26 mouse cellular contexts compared by ENCODE assay signal in genomic region chr4:120506955-120507354, GRCm38 (mm10). TPM values are rescaled to one million over a fixed set of nuclear protein-coding genes. Genes with fewer than 3 reads are reported as not detected.
"Had no signal": no experiment of that assay in that cellular context is flagged by ENCODE, and none has a peak within 500 bp of the region (broad histone marks: within the 10 kb centered on the region; RNA-seq: fewer than 3 reads in every experiment).

No protein-coding gene starts in this region.

- H3K27ac ChIP-seq: kidney, postnatal 0 days; limb, embryonic 13.5 days; liver, embryonic 12.5 days; liver, embryonic 15.5 days; lung, embryonic 15.5 days; macrophage; midbrain, embryonic 12.5 days; midbrain, embryonic 15.5 days; neural tube, embryonic 12.5 days; neural tube, embryonic 15.5 days had no signal

- H3K27me3 ChIP-seq: limb, embryonic 13.5 days; liver, embryonic 12.5 days; liver, embryonic 15.5 days; lung, embryonic 15.5 days; midbrain, embryonic 12.5 days; midbrain, embryonic 15.5 days; neural tube, embryonic 12.5 days; neural tube, embryonic 15.5 days had no signal

- H3K4me1 ChIP-seq: limb, embryonic 13.5 days; liver, embryonic 12.5 days; liver, embryonic 15.5 days; lung, embryonic 15.5 days; midbrain, embryonic 12.5 days; midbrain, embryonic 15.5 days; neural tube, embryonic 12.5 days; neural tube, embryonic 15.5 days had no signal

- H3K9ac ChIP-seq: limb, embryonic 13.5 days; liver, embryonic 12.5 days; liver, embryonic 15.5 days; lung, embryonic 15.5 days; midbrain, embryonic 12.5 days; midbrain, embryonic 15.5 days; neural tube, embryonic 12.5 days; neural tube, embryonic 15.5 days had no signal

- DNase-seq: kidney, adult 2 months; kidney, postnatal 36 days; layer of hippocampus, adult 9-11 months; liver; lung, adult 18-20 months; lung, postnatal 14 days; right cerebral cortex, adult 18-20 months; thymus, adult 2 months; thymus, postnatal 14 days; thymus, postnatal 4 days had no signal

- H3K4me2 ChIP-seq: limb, embryonic 13.5 days; liver, embryonic 12.5 days; liver, embryonic 15.5 days; lung, embryonic 15.5 days; midbrain, embryonic 12.5 days; midbrain, embryonic 15.5 days; neural tube, embryonic 12.5 days; neural tube, embryonic 15.5 days had no signal

- H3K4me3 ChIP-seq: limb, embryonic 13.5 days; liver, embryonic 12.5 days; liver, embryonic 15.5 days; lung, embryonic 15.5 days; midbrain, embryonic 12.5 days; midbrain, embryonic 15.5 days; neural tube, embryonic 12.5 days; neural tube, embryonic 15.5 days had no signal

- ATAC-seq: intestine, embryonic 16.5 days; liver, embryonic 12.5 days; midbrain, embryonic 15.5 days had no signal

- H3K9me3 ChIP-seq: liver, embryonic 12.5 days; liver, embryonic 15.5 days; lung, embryonic 15.5 days; midbrain, embryonic 12.5 days; neural tube, embryonic 15.5 days had no signal

RNA-seq across cellular contexts. Expression of gene Slfnl1, which starts 25.1 kb away (rescaled TPM):
- total RNA-seq: left cerebral cortex, postnatal 36 days had no signal
- polyA plus RNA-seq: intestine, embryonic 16.5 days; kidney, embryonic 14.5 days; kidney, postnatal 0 days; limb, embryonic 13.5 days; liver, embryonic 12.5 days; liver, embryonic 15.5 days; lung, embryonic 15.5 days; macrophage; midbrain, embryonic 15.5 days; neural tube, embryonic 12.5 days; neural tube, embryonic 15.5 days; small intestine, adult 2 months; spleen, adult 2 months; stomach, embryonic 16.5 days had no signal
